Mouse (Mus musculus): Measurements from ENCODE around the gene Cacna2d1. TPM values are rescaled to one million over a fixed set of nuclear protein-coding genes. Genes with fewer than 3 reads are reported as not detected.

Cacna2d1 gene
- polyA plus RNA-seq, 2 experiments = 0.20 to 0.22 TPM

DNA sequence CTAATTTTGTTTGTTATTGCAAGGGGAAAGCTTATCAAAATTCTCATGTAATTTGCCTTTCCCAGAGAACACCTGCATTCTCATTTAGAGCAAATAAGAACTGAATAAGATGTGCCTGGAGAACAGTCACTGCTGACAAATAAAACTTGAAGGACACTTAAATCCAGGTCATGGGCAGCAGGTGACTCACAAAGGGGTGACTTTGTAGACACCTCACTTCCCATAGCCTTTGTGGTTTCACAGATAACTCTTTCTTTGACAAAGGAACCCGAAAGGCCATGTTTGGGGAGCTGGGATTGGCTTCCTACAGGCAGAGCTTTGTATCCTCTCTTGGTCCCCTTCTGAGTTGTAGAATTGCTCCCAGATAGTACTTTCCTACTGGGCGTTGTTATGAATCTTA is 164.3 kb downstream of the Cacna2d1 start:
- ATAC-seq (ENCODE audit: insufficient read depth) (no peak), DNase-seq (ENCODE audit: low read depth in 3 of 3, low spot score in 3 of 3) (no peak)
- H3K4me3 ChIP-seq (ENCODE audit: insufficient read depth in 1 of 2, low read depth in 2 of 2, low read length in 2 of 2) = no peak overlapping the region
- H3K9me3 ChIP-seq (ENCODE audit: control insufficient read depth, low read length) = no peaks in the 10 kb centered on the region
- H3K9ac ChIP-seq (replicated peaks) = no peak overlapping the region
- no peaks in the 10 kb centered on the region for H3K4me1 ChIP-seq (replicated peaks; ENCODE audit: control insufficient read depth in 2 of 2, insufficient read depth in 2 of 2, low read length in 1 of 2)
- no peaks in the 10 kb centered on the region for H3K36me3 ChIP-seq (replicated peaks; ENCODE audit: control insufficient read depth, insufficient read depth, low read depth)
- no peak overlapping the region for H3K4me2 ChIP-seq (ENCODE audit: low read depth)
- H3K27me3 ChIP-seq (ENCODE audit: control insufficient read depth, insufficient read depth, low read length) = no peaks in the 10 kb centered on the region
- H3K27ac ChIP-seq = no peak overlapping the region
- WGBS (ENCODE audit: insufficient replicate concordance) = 43% methylated on average over 2 of the region's 2 CpGs
- TF ChIP-seq EP300 (IDR thresholded peaks at IDR 0.05; ENCODE audit: low read depth) = no peak
- TF ChIP-seq CTCF (IDR thresholded peaks at IDR 0.05; ENCODE audit: low read depth) = no peak

DNA sequence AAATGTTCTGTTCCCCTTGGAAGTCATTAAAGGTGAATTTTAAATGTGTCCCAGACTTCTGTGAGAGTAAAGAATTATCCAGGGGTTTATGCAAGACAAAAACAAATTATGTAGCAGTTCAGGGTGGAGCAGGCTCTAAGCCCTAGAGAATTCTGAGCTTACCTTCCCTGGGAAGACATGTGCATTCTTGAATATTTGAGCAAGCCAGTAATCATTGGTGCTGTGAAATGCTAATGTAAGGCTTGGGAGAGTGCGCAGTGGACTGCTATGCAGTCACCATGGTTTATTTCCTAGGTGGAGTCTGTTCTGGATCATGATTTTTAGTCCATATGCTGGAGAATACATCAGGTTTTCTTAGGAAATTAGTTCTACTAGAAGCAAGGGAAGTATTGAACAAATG is 167.3 kb downstream of the Cacna2d1 start:
- 69% methylated on average over 1 of the region's 1 CpGs for WGBS (ENCODE audit: insufficient replicate concordance)
- no peaks in the 10 kb centered on the region for H3K27me3 ChIP-seq (ENCODE audit: control insufficient read depth, insufficient read depth, low read length)
- H3K9me3 ChIP-seq (ENCODE audit: control insufficient read depth, low read length) = no peaks in the 10 kb centered on the region
- DNase-seq (ENCODE audit: low read depth in 3 of 3, low spot score in 3 of 3) (no peak), ATAC-seq (ENCODE audit: insufficient read depth) (no peak)
- H3K4me2 ChIP-seq (ENCODE audit: low read depth) = no peak overlapping the region
- no peaks in the 10 kb centered on the region for H3K4me1 ChIP-seq (replicated peaks; ENCODE audit: control insufficient read depth in 2 of 2, insufficient read depth in 2 of 2, low read length in 1 of 2)
- no peak overlapping the region for H3K27ac ChIP-seq
- no peak for TF ChIP-seq EP300 (IDR thresholded peaks at IDR 0.05; ENCODE audit: low read depth)
- TF ChIP-seq CTCF (IDR thresholded peaks at IDR 0.05; ENCODE audit: low read depth) = no peak
- no peaks in the 10 kb centered on the region for H3K36me3 ChIP-seq (replicated peaks; ENCODE audit: control insufficient read depth, insufficient read depth, low read depth)
- no peak overlapping the region for H3K9ac ChIP-seq (replicated peaks)
- no peak overlapping the region for H3K4me3 ChIP-seq (ENCODE audit: insufficient read depth in 1 of 2, low read depth in 2 of 2, low read length in 2 of 2)

DNA sequence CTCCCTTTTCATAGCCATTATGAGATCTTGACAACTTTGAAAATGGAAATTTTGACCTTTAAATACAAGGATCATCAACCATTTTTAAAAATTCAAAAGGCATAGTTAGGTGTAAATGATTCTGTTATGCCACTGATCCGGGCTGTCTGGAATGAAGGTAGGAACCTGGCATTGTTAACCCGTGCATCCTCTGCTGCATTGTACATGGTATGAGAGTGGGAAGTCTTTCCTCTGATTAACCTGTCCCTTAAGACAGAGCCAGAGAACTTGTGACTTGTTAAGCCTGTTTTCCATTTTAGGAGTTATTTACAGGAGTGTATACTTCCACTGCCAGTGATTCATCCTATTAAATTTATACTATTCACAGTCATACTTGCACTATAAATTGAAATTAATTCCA is 171.2 kb downstream of the Cacna2d1 start:
- Histone ChIP-seq H3K4me1 (replicated peaks; ENCODE audit: control insufficient read depth in 2 of 2, insufficient read depth in 2 of 2, low read length in 1 of 2) (no peaks in the 10 kb centered on the region), H3K4me2 (ENCODE audit: low read depth) (no peak overlapping the region), H3K4me3 (ENCODE audit: insufficient read depth in 1 of 2, low read depth in 2 of 2, low read length in 2 of 2) (no peak overlapping the region), H3K27me3 (ENCODE audit: control insufficient read depth, insufficient read depth, low read length) (no peaks in the 10 kb centered on the region), H3K9ac (replicated peaks) (no peak overlapping the region), H3K27ac (no peak overlapping the region), H3K36me3 (replicated peaks; ENCODE audit: control insufficient read depth, insufficient read depth, low read depth) (no peaks in the 10 kb centered on the region), H3K9me3 (ENCODE audit: control insufficient read depth, low read length) (no peaks in the 10 kb centered on the region)
- 48% methylated on average over 2 of the region's 2 CpGs for WGBS (ENCODE audit: insufficient replicate concordance)
- no peak for DNase-seq (ENCODE audit: low read depth in 3 of 3, low spot score in 3 of 3)
- TF ChIP-seq CTCF (IDR thresholded peaks at IDR 0.05; ENCODE audit: low read depth) = no peak
- no peak for TF ChIP-seq EP300 (IDR thresholded peaks at IDR 0.05; ENCODE audit: low read depth)
- no peak for ATAC-seq (ENCODE audit: insufficient read depth)

DNA sequence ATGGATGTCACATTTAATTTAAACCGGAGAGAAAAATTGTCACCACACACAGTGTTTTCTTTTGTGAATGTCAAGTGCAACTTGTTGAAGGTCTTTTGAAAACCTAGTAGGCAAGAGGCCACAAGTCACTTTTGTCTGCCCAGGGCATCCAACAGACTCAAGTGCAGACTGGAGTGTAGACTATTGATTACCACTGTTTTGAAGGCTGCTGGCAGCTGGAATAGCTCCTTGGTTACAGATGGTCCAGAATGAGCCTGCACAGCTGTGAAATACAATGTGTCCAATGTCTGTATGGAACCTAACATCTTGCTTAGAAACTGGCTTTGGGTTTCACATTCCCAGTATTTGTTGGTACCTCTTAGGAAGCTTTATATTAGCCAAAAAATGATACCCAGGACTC is 176.2 kb downstream of the Cacna2d1 start:
- TF ChIP-seq EP300 (IDR thresholded peaks at IDR 0.05; ENCODE audit: low read depth) (no peak), CTCF (IDR thresholded peaks at IDR 0.05; ENCODE audit: low read depth) (no peak)
- DNase-seq (ENCODE audit: low read depth in 3 of 3, low spot score in 3 of 3) = no peak
- Histone ChIP-seq H3K4me1 (replicated peaks; ENCODE audit: control insufficient read depth in 2 of 2, insufficient read depth in 2 of 2, low read length in 1 of 2) (no peaks in the 10 kb centered on the region), H3K27me3 (ENCODE audit: control insufficient read depth, insufficient read depth, low read length) (no peaks in the 10 kb centered on the region), H3K9ac (replicated peaks) (no peak overlapping the region), H3K4me2 (ENCODE audit: low read depth) (no peak overlapping the region), H3K27ac (no peak overlapping the region), H3K9me3 (ENCODE audit: control insufficient read depth, low read length) (no peaks in the 10 kb centered on the region), H3K4me3 (ENCODE audit: insufficient read depth in 1 of 2, low read depth in 2 of 2, low read length in 2 of 2) (no peak overlapping the region), H3K36me3 (replicated peaks; ENCODE audit: control insufficient read depth, insufficient read depth, low read depth) (no peaks in the 10 kb centered on the region)
- WGBS (ENCODE audit: insufficient replicate concordance) = 69% methylated on average over 1 of the region's 1 CpGs
- ATAC-seq (ENCODE audit: insufficient read depth) = no peak

DNA sequence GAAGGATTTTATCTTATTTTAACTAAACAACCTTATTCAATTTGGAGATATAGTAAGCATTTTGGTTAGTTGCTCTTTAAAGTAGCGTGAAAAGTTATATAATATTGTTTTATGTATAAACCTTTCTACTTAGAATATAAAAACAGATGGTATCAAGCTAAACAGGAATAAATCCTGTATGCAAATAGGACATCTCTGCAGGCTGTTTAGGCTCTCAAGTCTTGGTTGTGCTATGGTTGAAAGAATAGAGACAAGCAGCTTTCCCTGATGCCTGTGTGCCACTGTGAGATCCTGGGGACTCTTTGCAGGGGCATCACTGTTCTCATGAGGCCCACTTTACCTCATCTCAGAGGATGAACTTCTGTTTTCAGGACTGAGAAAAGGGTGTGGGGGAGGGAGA is 179.4 kb downstream of the Cacna2d1 start:
- Histone ChIP-seq H3K27me3 (ENCODE audit: control insufficient read depth, insufficient read depth, low read length) (no peaks in the 10 kb centered on the region), H3K9ac (replicated peaks) (no peak overlapping the region), H3K27ac (no peak overlapping the region), H3K4me3 (ENCODE audit: insufficient read depth in 1 of 2, low read depth in 2 of 2, low read length in 2 of 2) (no peak overlapping the region), H3K4me1 (replicated peaks; ENCODE audit: control insufficient read depth in 2 of 2, insufficient read depth in 2 of 2, low read length in 1 of 2) (no peaks in the 10 kb centered on the region), H3K4me2 (ENCODE audit: low read depth) (no peak overlapping the region), H3K9me3 (ENCODE audit: control insufficient read depth, low read length) (no peaks in the 10 kb centered on the region), H3K36me3 (replicated peaks; ENCODE audit: control insufficient read depth, insufficient read depth, low read depth) (no peaks in the 10 kb centered on the region)
- DNase-seq (ENCODE audit: low read depth in 3 of 3, low spot score in 3 of 3) = no peak
- 47% methylated on average over 1 of the region's 1 CpGs for WGBS (ENCODE audit: insufficient replicate concordance)
- ATAC-seq (ENCODE audit: insufficient read depth) = no peak
- TF ChIP-seq CTCF (IDR thresholded peaks at IDR 0.05; ENCODE audit: low read depth) (no peak), EP300 (IDR thresholded peaks at IDR 0.05; ENCODE audit: low read depth) (no peak)

Measured in liver, embryonic 14.5 days (tissue).